Mouse (Mus musculus): ENCODE measurements at regions not wholly inside any gene's neighbourhood (a gene's known extent, or its start where the extent isn't known, plus 50 kb on each side); places are given as distances from the start of the nearest gene placed in this dataset.

DNA sequence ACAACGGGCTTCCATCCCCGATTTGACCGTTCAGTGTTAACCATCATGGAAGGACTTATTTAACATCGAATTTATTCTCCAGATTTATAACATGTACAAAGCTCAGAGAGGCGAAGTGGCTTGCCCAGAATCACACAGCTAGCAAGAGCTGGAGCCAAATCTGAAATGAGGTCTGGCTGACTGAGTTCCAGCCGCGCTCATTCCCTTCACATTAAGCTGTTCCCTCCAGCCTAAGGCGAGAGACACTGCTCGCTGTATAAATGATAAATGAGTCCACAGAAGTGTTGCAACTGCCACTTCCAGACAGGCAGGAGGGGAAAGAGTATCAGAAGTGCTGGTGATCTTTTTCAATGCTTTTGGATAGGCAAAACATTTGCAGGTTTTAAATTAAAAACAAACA is 64.4 kb upstream of the Noct start:
- no peaks in the 10 kb centered on the region for H3K79me2 ChIP-seq (ENCODE audit: control insufficient read depth, insufficient read depth, low read length, poor library complexity)
- H3K9me3 ChIP-seq (replicated peaks; ENCODE audit: insufficient read depth, low read length) = no peaks in the 10 kb centered on the region
- TF ChIP-seq JUND (IDR thresholded peaks at IDR 0.05; ENCODE audit: low read depth, low read length) (no peak), SIN3A (IDR thresholded peaks at IDR 0.05; ENCODE audit: low read length) (no peak), KAT2A (conservative IDR thresholded peaks at IDR 0.05; ENCODE audit: low read depth, low read length) (no peak), GABPA (IDR thresholded peaks at IDR 0.05; ENCODE audit: low read depth, low read length) (no peak), MAX (IDR thresholded peaks at IDR 0.05; ENCODE audit: low read length) (no peak), ETS1 (IDR thresholded peaks at IDR 0.05; ENCODE audit: low read depth, low read length) (no peak), BHLHE40 (IDR thresholded peaks at IDR 0.05; ENCODE audit: borderline replicate concordance, low read depth, low read length) (no peak), MXI1 (IDR thresholded peaks at IDR 0.05; ENCODE audit: low read depth, low read length) (no peak), ZNF384 (IDR thresholded peaks at IDR 0.05; ENCODE audit: low read depth, low read length) (no peak), EP300 (IDR thresholded peaks at IDR 0.05; ENCODE audit: low read depth in 1 of 2, low read length in 2 of 2) (no peak), CTCF (IDR thresholded peaks at IDR 0.05 in 2 of 3, conservative IDR thresholded peaks at IDR 0.05 in 1 of 3; ENCODE audit: control insufficient read depth in 1 of 3, insufficient read depth in 1 of 3, low read depth in 2 of 3, low read length in 3 of 3, poor library complexity in 1 of 3, severe bottlenecking in 1 of 3) (no peak), MYC (IDR thresholded peaks at IDR 0.05; ENCODE audit: low read depth, low read length) (no peak), TCF12 (IDR thresholded peaks at IDR 0.05; ENCODE audit: low read depth, low read length) (no peak), ZC3H11A (IDR thresholded peaks at IDR 0.05; ENCODE audit: low read depth, low read length) (no peak)
- no peak overlapping the region for H3K27ac ChIP-seq (ENCODE audit: control insufficient read depth, low read depth, low read length)
- no peaks in the 10 kb centered on the region; a peak in 2 of 4 replicates for H3K27me3 ChIP-seq (ENCODE audit: control insufficient read depth in 1 of 2, insufficient read depth in 2 of 2, low read length in 2 of 2)
- no peak for DNase-seq (ENCODE audit: low read depth, low spot score)
- peaks cover 0 to 13% of the 10 kb centered on the region in 2 experiments; a peak in 2 of 4 replicates for H3K36me3 ChIP-seq (ENCODE audit: control insufficient read depth in 1 of 2, insufficient read depth in 2 of 2, low read length in 2 of 2)
- H3K4me3 ChIP-seq (ENCODE audit: control insufficient read depth in 1 of 2, insufficient read depth in 1 of 2, low read depth in 2 of 2, low read length in 2 of 2) = no peak overlapping the region
- H3K4me1 ChIP-seq (ENCODE audit: control insufficient read depth in 1 of 2, insufficient read depth in 2 of 2, low read length in 2 of 2) = peaks cover 10 to 17% of the 10 kb centered on the region in 2 experiments; a peak in 3 of 4 replicates
- no peak overlapping the region for H3K9ac ChIP-seq (ENCODE audit: control insufficient read depth, low read depth, low read length, poor library complexity, severe bottlenecking)

DNA sequence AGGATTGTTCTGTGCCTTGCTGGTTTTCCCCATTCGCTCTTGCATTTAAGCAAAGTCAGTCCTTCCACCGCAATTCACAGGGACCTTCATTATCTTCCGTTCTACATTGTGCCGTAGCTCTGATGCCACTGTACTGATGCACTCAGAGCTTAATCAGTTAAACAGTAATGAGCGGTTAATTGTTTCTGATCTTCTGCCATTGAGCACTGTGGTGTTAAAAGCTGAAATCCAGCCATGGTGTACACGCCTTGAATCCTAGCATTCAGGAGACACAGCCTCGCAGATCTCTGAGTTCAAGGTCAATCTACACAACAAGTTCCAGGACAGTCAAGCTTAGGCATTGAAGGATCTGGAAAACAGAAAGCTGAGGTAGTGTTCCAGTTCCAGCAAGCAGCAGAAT is 63.6 kb upstream of the Noct start:
- Histone ChIP-seq H3K27ac (ENCODE audit: control insufficient read depth, low read depth, low read length) (no peak overlapping the region), H3K4me1 (ENCODE audit: control insufficient read depth in 1 of 2, insufficient read depth in 2 of 2, low read length in 2 of 2) (peaks cover 7 to 11% of the 10 kb centered on the region in 2 experiments; a peak in 3 of 4 replicates), H3K36me3 (ENCODE audit: control insufficient read depth in 1 of 2, insufficient read depth in 2 of 2, low read length in 2 of 2) (peaks cover 0 to 9% of the 10 kb centered on the region in 2 experiments; a peak in 2 of 4 replicates), H3K9ac (ENCODE audit: control insufficient read depth, low read depth, low read length, poor library complexity, severe bottlenecking) (no peak overlapping the region), H3K9me3 (replicated peaks; ENCODE audit: insufficient read depth, low read length) (no peaks in the 10 kb centered on the region), H3K27me3 (ENCODE audit: control insufficient read depth in 1 of 2, insufficient read depth in 2 of 2, low read length in 2 of 2) (no peaks in the 10 kb centered on the region; a peak in 2 of 4 replicates), H3K4me3 (ENCODE audit: control insufficient read depth in 1 of 2, insufficient read depth in 1 of 2, low read depth in 2 of 2, low read length in 2 of 2) (no peak overlapping the region), H3K79me2 (ENCODE audit: control insufficient read depth, insufficient read depth, low read length, poor library complexity) (no peaks in the 10 kb centered on the region)
- TF ChIP-seq SMC3 (IDR thresholded peaks at IDR 0.05; ENCODE audit: low read depth, low read length) = no peak
- DNase-seq (ENCODE audit: low read depth, low spot score) = no peak

Data from MEL (cell line).